Mouse (Mus musculus) bone marrow macrophage, adult 2 months (primary cell): ENCODE measurements around the gene Npas3.

ENCODE experiments used
- CTCF ChIP-seq: IDR thresholded peaks from 2 replicates; pipeline ENCODE4 v1.5.1; 2012; ENCODE audit warnings: low read depth, mild to moderate bottlenecking, low read length, moderate library complexity
- POLR2A ChIP-seq: IDR thresholded peaks from 2 replicates; pipeline ENCODE4 v1.6.1; 2012; ENCODE audit warnings: mild to moderate bottlenecking, low read depth, low read length, borderline replicate concordance

DNA sequence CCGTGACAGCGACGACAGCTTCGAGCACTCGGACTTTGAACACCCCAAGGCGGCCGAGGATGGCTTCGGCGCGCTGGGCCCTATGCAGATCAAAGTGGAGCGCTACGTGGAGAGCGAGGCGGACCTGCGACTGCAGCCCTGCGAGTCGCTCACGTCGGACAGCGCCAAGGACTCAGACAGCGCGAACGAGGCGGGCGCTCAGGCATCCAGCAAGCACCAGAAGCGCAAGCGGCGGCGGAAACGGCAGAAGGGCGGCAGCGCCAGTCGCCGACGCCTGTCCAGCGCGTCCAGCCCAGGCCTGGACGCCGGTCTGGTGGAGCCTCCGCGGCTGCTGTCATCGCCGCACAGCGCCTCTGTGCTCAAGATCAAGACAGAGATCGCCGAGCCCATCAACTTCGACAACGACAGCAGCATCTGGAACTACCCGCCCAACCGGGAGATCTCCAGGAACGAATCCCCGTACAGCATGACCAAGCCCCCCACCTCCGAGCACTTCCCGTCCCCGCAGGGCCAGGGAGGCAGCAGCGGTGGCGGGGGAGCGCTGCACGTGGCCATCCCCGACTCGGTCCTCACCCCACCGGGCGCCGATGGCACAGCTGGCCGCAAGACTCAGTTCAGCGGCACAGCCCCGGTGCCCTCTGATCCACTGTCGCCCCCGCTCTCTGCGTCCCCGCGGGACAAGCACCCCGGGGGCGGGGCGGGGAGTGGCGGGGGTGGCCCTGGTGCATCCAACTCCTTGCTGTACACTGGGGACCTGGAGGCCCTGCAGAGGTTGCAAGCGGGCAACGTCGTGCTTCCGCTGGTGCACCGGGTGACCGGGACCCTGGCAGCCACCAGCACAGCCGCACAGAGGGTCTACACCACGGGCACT is 819.6 kb downstream of the Npas3 start:
- TF ChIP-seq POLR2A (no peak), CTCF (no peak)
